Mouse (Mus musculus): ENCODE measurements at regions not wholly inside any gene's neighbourhood (a gene's known extent, or its start where the extent isn't known, plus 50 kb on each side); places are given as distances from the start of the nearest gene placed in this dataset.
A peak's percentile ranks its signal among the peaks of the same experiment; 100 is the strongest.

DNA sequence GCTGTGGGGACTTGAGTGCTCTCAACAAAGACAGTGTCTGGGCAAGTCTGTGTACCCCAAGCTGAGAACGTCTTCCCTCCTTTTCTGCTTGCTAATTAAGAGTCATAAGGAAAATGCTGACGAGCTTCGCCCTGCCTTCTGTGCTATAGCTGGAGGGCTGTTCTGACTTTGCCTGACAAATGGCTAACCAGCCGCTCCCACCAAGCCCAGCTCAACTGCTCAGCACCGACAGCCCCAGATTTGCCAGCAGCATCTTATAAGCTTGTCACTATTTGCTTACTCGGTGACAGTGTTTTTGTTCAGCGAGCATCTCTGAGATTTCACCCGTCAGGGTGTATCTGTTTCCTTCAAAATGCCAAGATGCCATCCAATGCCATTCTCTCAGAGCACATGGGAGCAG, 150.6 kb upstream of the Pgrmc2 start:
- no peak for DNase-seq (ENCODE audit: low read depth, low spot score)

DNA sequence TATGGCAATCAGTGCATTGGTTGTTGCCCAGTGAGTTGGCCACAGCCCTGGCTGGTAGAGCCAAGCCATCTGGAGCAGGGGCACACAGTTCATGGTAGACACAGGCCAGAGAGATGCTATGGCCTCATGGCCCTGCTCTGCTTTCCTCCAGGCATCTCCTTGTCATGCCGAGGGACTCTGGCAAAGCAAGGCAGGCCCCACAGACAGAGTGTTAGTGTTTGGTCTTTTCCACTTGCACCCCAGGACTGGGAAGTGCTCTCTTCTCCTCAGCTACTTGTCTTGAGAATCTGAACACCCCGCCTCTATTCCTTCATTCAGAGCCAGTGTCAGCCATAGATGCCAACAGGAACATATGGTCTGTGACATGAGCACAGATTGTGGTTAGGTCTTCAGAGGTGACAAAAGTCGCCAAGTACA, 148.1 kb upstream of the Pgrmc2 start:
- DNase-seq (ENCODE audit: low read depth, low spot score), result no peak

DNA sequence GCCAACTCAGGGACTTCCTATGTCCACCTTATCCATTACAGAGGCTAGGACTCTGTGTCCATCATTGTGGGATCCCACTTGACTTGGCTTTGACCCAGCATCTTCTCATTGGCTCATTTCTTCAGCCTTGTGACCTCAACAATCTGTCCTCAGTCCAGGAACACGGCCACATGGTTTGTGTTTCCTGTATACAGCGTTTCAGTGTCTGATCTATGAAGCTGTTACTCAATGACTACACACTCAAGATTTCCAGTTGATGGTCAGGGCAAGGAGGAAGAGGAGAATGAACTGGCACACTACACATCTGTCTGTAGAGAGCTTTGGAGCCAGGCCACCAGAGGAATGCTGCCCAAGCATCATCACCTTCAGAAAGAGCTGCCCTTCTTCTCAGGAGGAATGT, 146.6 kb upstream of the Pgrmc2 start:
- no peak for DNase-seq (ENCODE audit: low read depth, low spot score)

DNA sequence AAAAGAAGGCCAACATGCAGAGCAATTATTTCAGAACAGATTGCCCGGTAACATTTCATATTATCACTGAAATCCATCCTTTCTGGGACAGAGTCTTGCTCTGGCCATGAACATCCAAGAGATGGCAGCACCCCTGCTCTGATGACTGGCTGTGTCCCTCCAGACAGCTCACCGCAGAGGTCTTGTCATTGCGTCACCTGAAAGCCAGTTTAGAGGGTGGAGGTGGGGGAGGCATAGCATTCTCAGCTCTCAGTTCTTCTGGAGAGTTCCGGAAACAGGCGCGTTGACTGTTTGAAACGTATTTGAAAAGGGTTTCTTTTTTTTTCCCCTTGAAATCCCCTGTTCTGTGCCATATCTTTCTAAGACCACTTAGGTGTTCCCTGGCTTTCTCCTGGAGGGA, 145.7 kb upstream of the Pgrmc2 start:
- no peak for DNase-seq (ENCODE audit: low read depth, low spot score)

DNA sequence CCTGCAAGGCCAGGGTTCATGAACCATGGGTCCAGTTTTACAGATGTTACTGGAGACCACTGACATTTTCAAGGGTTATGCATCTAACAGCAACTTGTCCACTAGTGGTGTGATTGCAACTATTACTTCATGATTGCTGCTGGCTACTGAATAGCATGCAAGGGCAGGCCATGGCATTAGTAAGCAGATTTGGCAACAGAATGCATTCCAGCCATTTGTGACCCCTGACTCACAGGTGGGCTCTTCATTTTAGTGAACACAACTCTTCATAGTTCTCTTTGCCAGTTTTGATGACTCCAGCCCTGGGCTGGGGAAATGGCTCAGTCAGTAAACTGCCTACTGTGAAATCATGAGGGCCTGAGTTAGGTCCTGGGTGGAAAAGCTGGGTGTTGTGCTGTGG, 137.9 kb upstream of the Pgrmc2 start:
- DNase-seq (ENCODE audit: low read depth, low spot score), result no peak

DNA sequence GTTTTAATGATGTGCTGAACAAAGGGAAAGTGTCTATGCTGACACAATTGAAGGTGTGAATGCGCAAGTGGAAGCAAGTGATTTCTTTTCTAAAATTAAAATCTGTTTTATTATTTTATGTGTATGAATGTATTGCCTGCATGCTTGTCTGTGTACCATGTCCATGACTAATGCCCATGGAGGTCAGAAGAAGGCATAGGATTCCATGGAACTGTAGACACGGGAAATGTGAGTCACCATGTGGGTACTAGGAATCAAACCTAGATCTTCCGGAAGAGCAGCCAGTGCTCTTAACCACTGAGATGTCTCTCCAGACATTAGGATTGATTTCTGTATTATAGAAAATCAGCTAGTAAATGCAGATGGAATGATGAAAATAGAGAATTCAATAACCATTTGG, 134.9 kb upstream of the Pgrmc2 start:
- no peak for DNase-seq (ENCODE audit: low read depth, low spot score)

DNA sequence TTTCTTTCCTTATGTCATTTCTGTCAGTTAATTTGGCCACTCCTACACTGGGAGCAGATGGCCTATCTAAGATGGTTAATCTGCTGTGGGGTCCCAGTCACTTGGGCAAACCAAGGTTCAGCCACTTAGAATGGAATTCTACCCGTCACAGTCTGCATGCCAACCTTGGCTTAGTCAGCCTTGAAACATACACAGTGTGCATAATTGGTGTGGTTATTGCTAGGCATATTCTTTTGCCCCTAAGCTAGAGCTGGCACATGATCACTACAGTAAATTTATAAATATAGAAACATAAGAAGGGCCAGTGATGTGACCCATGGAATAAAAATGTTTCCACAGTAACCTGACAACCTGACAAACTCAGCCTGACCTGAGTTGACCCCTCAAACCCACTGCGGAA, 130.7 kb upstream of the Pgrmc2 start:
- no peak for DNase-seq (ENCODE audit: low read depth, low spot score)

DNA sequence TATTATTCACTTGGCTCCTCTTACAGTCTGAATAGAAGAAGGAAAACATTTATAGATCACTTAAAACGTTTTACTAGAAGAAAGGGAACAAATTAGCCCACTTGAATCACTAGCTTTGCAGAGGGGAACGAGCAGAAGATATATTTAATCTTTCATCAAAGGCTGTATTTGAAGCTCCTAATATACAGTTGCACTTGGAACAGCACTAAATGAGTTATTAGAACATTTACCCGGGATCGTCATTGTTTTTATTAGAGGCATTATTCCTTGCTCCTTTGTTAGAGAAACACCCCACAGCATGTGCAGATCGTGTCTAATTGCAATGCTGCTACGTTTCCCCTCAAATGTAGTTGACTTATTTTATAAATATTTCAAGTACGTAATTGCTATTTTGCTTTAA, 127.5 kb upstream of the Pgrmc2 start:
- no peak for DNase-seq (ENCODE audit: low read depth, low spot score)

DNA sequence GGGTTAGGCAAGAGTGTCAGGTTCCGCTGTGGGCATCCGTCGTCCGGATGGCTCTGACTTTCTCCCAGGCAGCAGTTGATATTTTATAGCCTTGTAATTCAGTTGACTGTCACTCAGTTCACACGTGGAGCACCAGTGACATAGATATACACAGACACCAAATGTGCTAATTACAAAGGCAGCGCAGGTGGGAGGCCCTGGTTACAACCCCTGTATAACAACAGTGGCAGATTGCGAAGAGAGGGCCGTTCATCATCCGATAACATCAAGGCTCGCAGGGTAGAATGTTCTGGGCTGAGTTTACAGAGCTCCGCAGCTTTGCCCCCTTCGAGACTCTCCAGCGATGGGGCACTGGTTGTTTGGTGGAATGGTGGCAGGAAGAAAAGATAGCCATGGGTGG, 120.0 kb upstream of the Pgrmc2 start:
- no peak for DNase-seq (ENCODE audit: low read depth, low spot score)

DNA sequence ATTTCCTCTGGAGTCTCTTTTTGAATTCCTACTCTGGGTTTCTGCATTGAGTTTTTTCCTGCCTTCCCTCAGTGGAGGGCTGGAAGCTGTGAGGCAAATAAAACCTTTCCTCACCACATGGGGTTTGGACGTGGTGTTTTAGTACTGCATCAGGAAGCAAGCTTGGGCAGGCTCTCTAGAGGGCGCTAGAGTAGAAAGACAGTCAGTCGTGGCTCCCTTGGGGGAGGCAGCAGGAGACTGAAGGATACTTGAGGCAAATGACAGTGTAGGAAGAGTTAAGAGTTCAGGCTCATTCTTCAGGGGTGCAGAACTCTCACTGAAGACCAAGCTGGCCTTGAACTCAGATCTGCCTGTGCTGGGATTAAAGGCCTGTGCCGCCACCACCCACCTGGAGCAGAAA, 118.9 kb upstream of the Pgrmc2 start:
- no peak for DNase-seq (ENCODE audit: low read depth, low spot score)

DNA sequence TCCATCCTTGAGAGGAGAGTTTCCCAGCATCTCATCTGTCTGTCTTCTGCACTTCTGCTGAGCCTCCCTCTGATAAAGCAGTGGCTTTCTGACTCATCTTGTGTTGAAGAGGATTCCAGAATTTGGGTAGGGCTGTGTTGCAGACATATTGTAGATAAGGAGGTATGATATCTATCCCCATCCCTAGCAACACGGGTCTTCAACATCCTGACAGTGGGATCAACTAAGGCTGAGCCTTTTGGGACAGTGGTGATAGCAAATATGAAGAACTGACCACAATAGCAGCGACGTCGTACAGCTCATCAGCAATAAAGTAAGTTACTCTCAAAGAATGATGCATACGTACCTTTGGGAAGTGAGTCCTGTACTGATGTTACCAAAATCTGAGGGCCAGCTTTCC, 117.2 kb upstream of the Pgrmc2 start:
- DNase-seq (ENCODE audit: low read depth, low spot score), result no peak

DNA sequence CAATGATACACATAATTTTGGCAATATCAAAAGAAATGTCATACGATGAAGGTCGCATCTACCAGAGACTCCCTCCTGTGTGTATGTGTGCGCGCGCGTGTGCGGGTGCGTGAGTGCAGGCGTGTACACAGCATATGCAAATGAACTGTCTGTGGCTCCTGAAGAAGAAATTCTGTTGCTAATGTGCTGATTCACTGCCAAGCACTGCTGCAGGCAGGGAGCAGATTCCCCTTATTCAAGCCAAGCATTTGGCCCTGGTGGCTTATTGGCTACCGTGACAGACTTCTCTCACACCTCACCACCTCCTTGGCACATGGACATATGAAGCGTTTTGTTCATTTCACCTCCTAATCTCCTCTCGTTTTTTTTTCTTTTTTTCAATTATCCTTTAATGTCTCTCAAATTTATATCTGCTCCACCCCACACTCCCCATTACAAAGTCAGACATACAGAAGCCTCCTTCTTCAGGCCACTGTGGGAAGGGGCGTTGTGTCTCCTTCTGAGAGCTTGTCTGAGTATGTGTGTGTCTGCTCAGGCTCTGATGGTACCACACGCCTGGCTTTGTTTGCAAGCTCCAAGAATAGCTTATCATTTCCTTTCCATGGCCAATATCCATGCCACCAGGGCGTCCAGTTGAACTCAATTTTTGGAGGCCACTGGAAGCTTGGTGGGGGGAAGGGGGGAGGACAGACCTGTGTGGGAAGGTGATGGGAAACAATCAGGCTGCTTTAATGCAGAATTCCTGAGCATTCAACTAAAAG, 115.5 kb upstream of the Pgrmc2 start:
- DNase-seq (ENCODE audit: low read depth, low spot score), result no peak

DNA sequence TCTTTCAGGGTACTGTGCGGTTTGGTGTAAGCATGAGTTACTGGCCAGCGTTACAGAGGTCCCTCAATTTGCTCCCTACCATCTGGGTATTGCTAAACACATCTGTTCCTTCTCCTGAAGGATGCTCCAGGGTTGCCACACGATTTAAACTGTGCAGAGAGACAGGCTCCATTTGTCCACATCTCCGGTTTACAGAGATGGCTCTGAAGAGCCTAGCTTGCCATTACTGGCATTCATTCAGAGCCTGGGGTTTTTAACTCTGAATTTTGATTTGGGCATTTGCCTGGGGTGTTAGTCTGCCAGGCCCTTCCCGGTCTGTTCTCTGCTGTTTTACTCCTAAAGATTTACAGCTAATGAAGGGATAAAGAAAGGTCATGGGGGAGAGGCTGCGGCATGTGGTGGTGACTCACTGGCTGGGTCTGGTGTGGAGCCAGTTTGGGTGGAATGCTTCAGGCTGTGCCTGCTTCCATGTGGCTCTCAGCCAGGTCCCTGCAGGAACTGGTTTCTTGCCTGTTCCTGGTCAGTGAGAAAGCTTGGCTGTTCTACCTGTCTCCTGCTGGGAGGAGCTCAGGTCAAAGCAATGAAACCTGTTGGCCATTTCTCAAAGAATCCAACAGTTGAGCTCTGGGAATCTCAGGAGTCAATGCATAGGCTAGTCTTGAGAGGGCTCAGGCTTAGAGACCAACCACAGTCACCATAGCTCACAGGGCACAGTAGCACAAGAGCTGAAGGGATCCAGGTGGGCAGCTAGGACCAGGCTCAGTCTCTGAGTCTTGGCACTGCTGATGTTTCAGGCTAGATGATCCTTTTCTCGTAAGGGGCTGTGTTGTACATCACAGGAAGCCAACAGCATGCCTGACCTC, 112.5 kb upstream of the Pgrmc2 start:
- no peak for DNase-seq (ENCODE audit: low read depth, low spot score)

DNA sequence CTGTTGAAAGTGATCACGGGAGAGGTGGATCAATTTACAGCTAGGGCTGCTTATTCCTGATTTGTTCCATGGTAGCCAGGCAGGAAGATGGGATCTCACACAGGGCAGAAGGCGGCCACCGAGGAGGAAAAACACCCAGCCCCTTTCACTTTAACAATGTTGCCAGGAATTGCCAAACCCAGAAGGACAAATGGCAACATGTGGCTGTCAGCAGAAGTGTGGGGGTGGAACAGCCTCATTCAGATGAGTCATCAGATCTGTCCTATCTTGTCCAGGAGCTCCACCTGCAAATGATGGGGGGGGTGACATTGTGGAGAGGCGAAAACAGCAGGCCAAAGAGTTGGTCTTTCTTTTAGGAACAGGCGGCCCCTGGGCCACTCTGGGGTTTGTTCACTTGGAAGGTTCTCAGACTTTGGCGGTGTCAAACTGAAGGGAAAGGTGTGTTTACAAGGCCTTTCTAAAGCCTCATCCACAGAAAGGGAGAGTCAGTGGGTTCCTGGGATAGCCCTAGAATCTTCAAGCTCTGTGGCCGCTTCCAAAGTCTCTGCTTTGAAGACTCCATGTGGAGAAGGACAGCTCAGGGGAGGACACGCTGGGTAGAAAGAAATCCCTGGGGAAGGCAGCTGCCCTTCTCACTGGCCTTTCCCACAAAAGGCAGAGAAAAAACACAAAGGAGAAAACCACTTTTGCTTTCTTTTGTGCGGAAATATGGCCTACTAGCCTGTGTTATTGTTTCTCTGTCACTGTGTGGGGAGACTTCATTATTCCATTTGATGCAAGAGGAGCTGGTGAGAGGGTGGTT, 111.7 kb upstream of the Pgrmc2 start:
- DNase-seq (ENCODE audit: low read depth, low spot score), result no peak

DNA sequence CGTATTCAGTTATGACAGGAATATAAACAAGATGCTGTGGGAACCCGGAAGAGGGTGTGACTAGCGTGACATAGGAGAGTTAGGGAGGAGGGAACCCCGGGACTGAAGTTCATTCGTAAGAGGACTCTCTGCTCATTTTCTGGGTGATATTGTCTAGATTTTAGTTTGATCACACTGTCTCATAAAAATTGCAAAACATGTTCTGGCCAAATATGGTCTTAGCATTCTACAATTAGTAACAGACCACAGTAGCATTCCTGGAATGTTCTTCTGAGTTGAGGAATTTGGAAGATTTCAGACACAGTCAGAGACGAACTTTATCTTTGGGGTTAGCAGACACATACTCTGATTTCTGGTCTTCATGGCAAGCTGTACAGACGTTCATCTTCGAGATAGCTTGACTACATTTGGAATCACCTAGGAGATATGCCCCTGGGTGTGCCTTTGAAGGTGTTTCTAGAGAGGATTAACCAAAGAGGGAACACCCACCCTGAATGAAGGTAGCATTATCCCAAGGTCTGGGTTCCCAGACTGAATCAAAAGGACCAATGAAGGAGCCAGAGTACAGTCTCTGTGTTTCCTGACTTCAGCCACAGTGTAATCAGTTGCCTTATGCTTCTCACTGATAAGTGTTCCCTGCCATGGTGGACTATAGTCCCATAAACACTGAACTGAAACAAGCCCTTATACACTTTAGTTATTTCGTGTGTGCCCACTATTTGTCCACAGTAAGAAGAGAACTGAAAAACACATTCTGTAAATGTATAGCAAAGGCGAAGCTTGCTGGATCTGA, 102.7 kb upstream of the Pgrmc2 start:
- DNase-seq (ENCODE audit: low read depth, low spot score), result no peak

DNA sequence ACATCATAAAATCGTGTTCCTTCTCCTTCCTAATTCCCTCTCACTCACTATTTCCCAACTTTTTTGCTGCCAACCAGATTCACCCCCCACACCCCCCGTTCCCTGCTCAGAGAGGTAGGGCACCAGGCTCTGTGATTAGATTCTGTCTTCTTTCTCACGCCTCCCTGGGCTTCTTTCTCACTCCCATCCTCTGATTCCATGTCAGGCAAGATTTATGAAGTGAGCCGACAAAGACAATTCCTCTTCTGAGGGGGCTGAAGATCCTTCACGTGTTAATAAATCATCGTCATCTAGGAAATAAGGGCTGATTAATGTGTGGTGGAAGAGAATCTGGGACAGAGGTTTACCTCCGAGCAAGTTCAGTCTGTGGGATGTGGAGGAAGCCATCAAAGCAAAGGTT, 101.5 kb upstream of the Pgrmc2 start:
- no peak for DNase-seq (ENCODE audit: low read depth, low spot score)

DNA sequence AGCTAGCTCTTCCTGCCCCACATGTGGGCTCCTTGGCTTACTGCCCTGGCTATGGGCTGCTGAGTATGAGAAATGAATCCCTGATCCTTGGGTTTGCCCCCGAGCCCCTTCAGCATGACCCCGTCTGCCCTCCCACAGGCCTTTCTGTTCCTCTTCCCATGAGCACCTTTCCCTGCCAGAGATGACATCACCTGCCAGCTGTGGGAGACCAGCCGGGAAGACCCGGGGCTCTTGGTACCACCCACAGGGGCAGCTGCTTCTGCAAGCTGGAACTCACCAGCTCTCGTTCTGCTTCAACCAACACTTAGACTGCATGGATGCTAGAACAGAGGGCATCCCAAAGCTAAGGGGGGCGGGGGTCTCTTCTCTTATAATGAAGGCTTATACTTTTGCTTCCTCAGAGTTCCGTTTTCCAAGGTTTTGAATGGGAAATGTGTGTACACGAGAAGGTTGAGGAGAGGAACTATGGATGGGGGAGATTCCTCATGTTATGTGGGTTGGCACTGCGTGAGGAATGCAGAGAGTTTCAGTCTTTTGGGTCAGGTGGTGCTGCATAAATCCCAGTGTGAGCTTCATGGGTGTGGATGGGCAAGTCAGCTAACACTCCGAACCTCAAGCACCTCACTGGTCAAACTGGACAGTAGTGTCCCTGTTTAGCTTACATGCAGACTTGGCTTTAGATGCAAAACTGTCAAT, 100.2 kb upstream of the Pgrmc2 start:
- no peak for DNase-seq (ENCODE audit: low read depth, low spot score)

DNA sequence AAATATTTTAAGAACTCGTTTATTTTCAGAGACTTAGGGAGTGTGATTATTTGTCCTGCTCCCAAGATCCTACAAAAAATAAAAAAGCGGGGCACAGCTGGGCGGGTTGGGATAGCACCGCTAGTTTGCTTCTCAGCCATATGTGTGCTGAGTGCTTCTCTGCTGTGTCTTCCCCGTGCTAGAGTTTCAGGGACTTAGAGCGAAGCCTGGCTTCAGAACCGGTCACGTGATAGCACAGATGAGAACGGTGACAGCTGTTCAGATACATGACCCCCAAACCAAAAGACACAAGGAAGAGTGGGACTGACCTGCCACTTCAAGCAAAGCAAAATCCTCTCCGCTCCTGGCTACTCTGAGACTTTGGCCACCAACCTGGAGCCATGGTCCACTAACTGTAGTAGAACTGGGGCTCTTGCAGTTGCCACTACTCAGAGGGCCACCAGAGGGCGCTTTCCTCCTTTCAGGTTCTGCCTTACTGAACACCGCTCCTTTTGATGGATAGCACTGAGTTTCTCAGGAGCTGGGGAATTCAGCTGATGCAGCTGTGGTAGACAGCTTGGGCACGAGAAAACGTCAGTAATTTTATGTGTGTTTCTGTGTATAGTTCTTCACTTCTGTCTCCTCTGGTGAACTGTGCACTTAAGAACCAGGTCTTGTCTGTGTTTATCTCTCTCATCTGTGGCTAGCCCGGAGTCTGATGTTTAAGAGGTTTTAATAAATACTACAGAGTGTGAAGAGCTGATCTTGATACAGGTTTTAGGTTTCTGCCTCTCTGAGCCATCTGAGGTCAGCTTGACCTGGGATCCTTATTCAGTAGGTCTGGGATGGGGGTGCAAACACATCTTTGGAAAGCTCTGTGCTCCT, 99.4 kb upstream of the Pgrmc2 start:
- peak; percentile 65 for DNase-seq (ENCODE audit: low read depth, low spot score)

DNA sequence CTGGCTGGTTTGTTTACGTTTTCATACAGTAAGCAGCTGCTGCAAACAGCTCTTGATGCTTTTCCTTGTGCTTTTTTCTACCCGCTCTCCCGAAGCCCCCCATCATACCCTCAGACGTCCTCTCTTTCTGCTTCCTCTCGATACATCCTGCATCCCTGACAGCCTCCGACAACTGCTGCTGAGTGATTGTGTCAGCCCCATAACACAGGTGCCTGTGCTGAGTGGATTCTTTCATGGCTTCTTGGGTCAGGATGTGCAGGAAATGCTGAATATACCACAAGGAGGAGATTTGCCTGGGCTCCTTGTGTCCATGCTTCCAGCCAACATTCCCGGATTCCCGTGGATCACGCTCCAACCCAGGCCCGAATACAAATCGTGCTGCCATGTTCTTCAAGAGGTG, 98.6 kb upstream of the Pgrmc2 start:
- no peak for DNase-seq (ENCODE audit: low read depth, low spot score)

DNA sequence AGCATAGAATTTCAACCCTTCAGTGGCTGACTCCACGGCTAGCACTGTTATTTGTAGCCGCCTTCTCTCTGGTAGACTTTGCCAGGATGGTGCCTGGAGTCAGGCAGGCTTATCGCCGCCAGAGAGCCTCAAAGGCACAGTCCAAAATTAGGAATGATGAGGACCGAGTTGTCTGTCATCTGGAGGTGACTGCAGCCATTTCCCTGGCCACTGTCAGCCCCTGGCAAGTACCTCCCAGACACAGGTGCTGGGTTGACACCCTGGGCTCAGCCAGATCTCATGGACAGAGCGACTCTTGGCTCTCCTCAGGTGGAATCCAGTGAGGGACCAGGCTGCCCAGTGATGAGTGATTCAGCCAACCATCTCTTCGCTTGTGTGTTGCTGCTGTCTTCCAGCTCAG, 98.1 kb upstream of the Pgrmc2 start:
- no peak for DNase-seq (ENCODE audit: low read depth, low spot score)

All from c-Kit-negative CD71-positive TER-119-positive erythroid progenitor cells, embryonic 14.5 days (primary cell).